ENCODE assay signal across 12 mouse cellular contexts in the genomic region with DNA sequence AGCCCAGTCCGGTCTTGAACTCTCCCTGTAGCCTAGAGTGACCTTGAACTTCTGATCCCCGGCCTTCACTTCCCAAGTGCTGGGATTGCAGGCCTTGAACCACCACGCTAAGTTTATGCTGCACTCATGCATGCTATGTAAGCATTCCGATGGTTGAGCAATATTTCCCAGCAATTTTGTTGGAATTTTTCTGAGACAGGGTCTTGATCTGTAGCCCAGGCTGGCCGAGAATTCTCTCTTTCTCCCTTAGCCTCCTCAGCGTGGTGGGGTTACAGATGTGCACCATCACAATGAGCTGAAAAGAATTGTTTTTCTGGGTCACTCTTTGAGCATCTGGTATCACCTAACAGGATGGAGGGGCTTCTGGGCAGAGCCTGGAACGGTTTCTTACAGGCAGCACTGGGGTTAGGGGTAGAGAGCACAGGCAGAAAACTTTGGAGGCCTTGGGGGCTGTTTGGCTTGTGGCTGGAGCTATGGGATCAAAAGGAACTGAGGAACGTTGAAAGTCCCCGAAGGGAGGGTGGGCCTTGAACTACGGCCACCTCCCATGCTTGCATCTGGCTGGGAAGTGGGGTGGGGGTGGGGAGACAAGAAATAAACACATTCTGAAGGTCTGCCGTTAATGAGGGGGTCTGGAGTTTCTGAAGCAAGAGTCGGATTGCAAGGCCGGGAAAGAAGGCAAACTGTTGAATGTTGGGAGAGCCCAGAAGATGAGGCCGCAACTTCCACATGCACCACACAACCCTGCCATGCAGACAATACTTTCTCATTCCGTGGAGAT. TPM values are rescaled to one million over a fixed set of nuclear protein-coding genes. Genes with fewer than 3 reads are reported as not detected.
DNase-seq lines count a peak whose midpoint lies in the region; ATAC-seq and TF ChIP-seq lines count a peak whose summit lies in the region.
"Had no signal": no experiment of that assay in that cellular context is flagged by ENCODE, and none has a peak within 500 bp of the region (broad histone marks: within the 10 kb centered on the region; RNA-seq: fewer than 3 reads in every experiment).

No protein-coding gene starts in this region.

- no peak for DNase-seq in forebrain, embryonic 10.5 days (ENCODE audit: extremely low spot score, low spot score)
- no peak for DNase-seq in forebrain, postnatal 0 days
- peak; percentile 30 for DNase-seq in kidney, postnatal 10 days
- no peak for DNase-seq in kidney, postnatal 25 days
- DNase-seq in brain, embryonic 14.5 days (ENCODE audit: low read depth) = peak; percentile 7
- DNase-seq in limb, embryonic 10.5 days (ENCODE audit: low spot score) = peak; percentile 71
- DNase-seq in layer of hippocampus, adult 18-20 months (ENCODE audit: low spot score in 2 of 2) = no peak
- no peak for DNase-seq in gastrocnemius, postnatal 25 days
- DNase-seq: cerebellum, postnatal 14 days had no signal

- H3K4me2 ChIP-seq in forebrain, postnatal 0 days (ENCODE audit: low read depth) = no peak overlapping the region

- no peak for TF ChIP-seq POLR2A in brain, embryonic 14.5 days (IDR thresholded peaks at IDR 0.05; ENCODE audit: borderline replicate concordance, extremely low read depth, insufficient read depth, insufficient read length, poor library complexity, severe bottlenecking)

- H3K9me3 ChIP-seq in forebrain, embryonic 10.5 days = no peaks in the 10 kb centered on the region
- no peaks in the 10 kb centered on the region for H3K9me3 ChIP-seq in forebrain, postnatal 0 days (ENCODE audit: low read length)
- H3K9me3 ChIP-seq in limb, embryonic 10.5 days (replicated peaks) = no peaks in the 10 kb centered on the region

- H3K27ac ChIP-seq in forebrain, embryonic 10.5 days = peak overlapping the region; percentile 74
- no peak overlapping the region for H3K27ac ChIP-seq in forebrain, postnatal 0 days (ENCODE audit: low read depth, low read length)
- peak overlapping the region; percentile 88 for H3K27ac ChIP-seq in limb, embryonic 10.5 days

- WGBS in forebrain, embryonic 10.5 days = 64% methylated on average over 15 of the region's 15 CpGs
- 74% methylated on average over 15 of the region's 15 CpGs for WGBS in forebrain, postnatal 0 days
- 30% methylated on average over 15 of the region's 15 CpGs for WGBS in limb, embryonic 10.5 days

- H3K27me3 ChIP-seq in forebrain, embryonic 10.5 days (ENCODE audit: poor library complexity, severe bottlenecking) = 0 out of 2 replicates have a peak, but pooled peaks cover 4% of the 10 kb centered on the region
- H3K27me3 ChIP-seq in forebrain, postnatal 0 days (ENCODE audit: insufficient read depth, low read length) = no peaks in the 10 kb centered on the region
- H3K27me3 ChIP-seq in limb, embryonic 10.5 days (ENCODE audit: low read depth, poor library complexity, severe bottlenecking) = no peaks in the 10 kb centered on the region
- H3K27me3 ChIP-seq: Patski had no signal

- no peak overlapping the region for H3K4me3 ChIP-seq in forebrain, embryonic 10.5 days
- no peak overlapping the region for H3K4me3 ChIP-seq in forebrain, postnatal 0 days (ENCODE audit: low read depth, low read length)
- H3K4me3 ChIP-seq in limb, embryonic 10.5 days = peak overlapping the region; percentile 22

- H3K36me3 ChIP-seq in forebrain, embryonic 10.5 days (replicated peaks) = no peaks in the 10 kb centered on the region
- H3K36me3 ChIP-seq in forebrain, postnatal 0 days (ENCODE audit: insufficient read depth) = no peaks in the 10 kb centered on the region
- no peaks in the 10 kb centered on the region for H3K36me3 ChIP-seq in limb, embryonic 10.5 days

- no peak for TF ChIP-seq CTCF in forebrain, postnatal 0 days (IDR thresholded peaks at IDR 0.05; ENCODE audit: low read depth)
- TF ChIP-seq CTCF in brain, embryonic 14.5 days (IDR thresholded peaks at IDR 0.05; ENCODE audit: borderline replicate concordance, extremely low read depth, insufficient read depth, insufficient read length) = no peak

- H3K4me1 ChIP-seq in forebrain, embryonic 10.5 days = peaks cover 50% of the 10 kb centered on the region
- H3K4me1 ChIP-seq in forebrain, postnatal 0 days (ENCODE audit: insufficient read depth) = peaks cover 4% of the 10 kb centered on the region; the same call in 1 of the 2 replicates
- peaks cover 81% of the 10 kb centered on the region for H3K4me1 ChIP-seq in limb, embryonic 10.5 days

- no peak for ATAC-seq in forebrain, postnatal 0 days
- ATAC-seq: inflammation-experienced regulatory T-cells, adult 6 months; Patski had no signal

- H3K9ac ChIP-seq in forebrain, postnatal 0 days = no peak overlapping the region

RNA-seq across cellular contexts. Expression of gene Ccr7, which starts 20.4 kb away (rescaled TPM):
- polyA plus RNA-seq in forebrain, embryonic 10.5 days (2016; fragmentation: Nextera tagmentation; extraction: Ambion mirVana) = 0.25 and 0.30 TPM in 2 replicates
- 0.38 TPM in 1 of 2 replicates, not detected in the other for total RNA-seq in forebrain, postnatal 0 days (2014; rRNA removed)
- 0.06 and 0.17 TPM in 2 replicates for polyA plus RNA-seq in forebrain, postnatal 0 days (2015; fragmentation: Nextera tagmentation; extraction: Ambion mirVana)
- 0.07 TPM in 1 of 2 replicates, not detected in the other for polyA plus RNA-seq in brain, embryonic 14.5 days (2012; rRNA removed)
- polyA plus RNA-seq in limb, embryonic 10.5 days (2016; fragmentation: Nextera tagmentation; extraction: Ambion mirVana) = 0.82 and 1.3 TPM in 2 replicates
- total RNA-seq in layer of hippocampus, adult 18-20 months (2021) = not detected
- total RNA-seq in gastrocnemius, postnatal 25 days (2021) = not detected
- total RNA-seq: left cerebral cortex, postnatal 10 days had no signal

RNA-seq across cellular contexts. Expression of gene Tns4, which starts 45.4 kb away (rescaled TPM):
- 0.49 and 0.81 TPM in 2 replicates for polyA plus RNA-seq in forebrain, embryonic 10.5 days (2016; fragmentation: Nextera tagmentation; extraction: Ambion mirVana)
- total RNA-seq in forebrain, postnatal 0 days (2014; rRNA removed) = 0.48 TPM in 1 of 2 replicates, not detected in the other
- 0.29 TPM in 1 of 2 replicates, not detected in the other for polyA plus RNA-seq in forebrain, postnatal 0 days (2015; fragmentation: Nextera tagmentation; extraction: Ambion mirVana)
- 0.08 and 0.16 TPM in 2 replicates for polyA plus RNA-seq in brain, embryonic 14.5 days (2012; rRNA removed)
- 0.74 and 1.4 TPM in 2 replicates for polyA plus RNA-seq in limb, embryonic 10.5 days (2016; fragmentation: Nextera tagmentation; extraction: Ambion mirVana)
- total RNA-seq in layer of hippocampus, adult 18-20 months (2021) = under 1 TPM; 0.08 to 0.32 TPM
- total RNA-seq in gastrocnemius, postnatal 25 days (2021) = under 1 TPM in 1 of 2 experiments, not detected in 1; 0.05 TPM
- polyA plus RNA-seq: Patski had no signal

Comparison
In these comparisons a context has a peak if more than half of its experiments do, and no peak if none do; other contexts are left out.
1. DNase-seq: peak in kidney, postnatal 10 days (single experiment), brain, embryonic 14.5 days (single experiment) and limb, embryonic 10.5 days (single experiment); none in forebrain, embryonic 10.5 days (single experiment), forebrain, postnatal 0 days (single experiment), kidney, postnatal 25 days (0 of 2), layer of hippocampus, adult 18-20 months (0 of 2) and gastrocnemius, postnatal 25 days (single experiment).